Mouse (Mus musculus): Measurements from ENCODE around the gene Pde3a.

Gene Pde3a

GRCm38 (mm10) chr6:141248691-141249584 is at the start of gene Pde3a:
Gene Pde3a (plus strand): TSS chr6:141249269.
- no peak for DNase-seq (ENCODE audit: low spot score)

DNA sequence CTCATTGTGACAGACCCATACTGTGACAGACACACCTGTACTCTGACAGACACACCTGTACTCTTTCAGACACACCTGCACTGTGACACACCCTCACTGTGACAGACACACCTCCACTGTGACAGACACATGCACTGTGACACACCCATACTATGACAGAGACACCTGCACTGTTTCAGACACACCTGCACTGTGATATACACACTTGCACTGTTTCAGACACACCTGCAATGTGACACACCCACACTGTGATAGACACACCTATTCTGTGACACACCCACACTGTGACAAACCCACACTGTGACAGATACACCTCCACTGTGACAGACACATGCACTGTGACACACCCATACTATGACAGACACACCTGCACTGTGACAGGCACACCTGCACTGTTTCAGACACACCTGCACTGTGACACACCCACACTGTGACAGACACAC is 48.9 kb upstream of the Pde3a start:
- no peak for DNase-seq (ENCODE audit: low spot score)

GRCm38 (mm10) chr6:141207531-141207930 is 41.5 kb upstream of the Pde3a start:
- no peak for DNase-seq (ENCODE audit: low spot score)

DNA sequence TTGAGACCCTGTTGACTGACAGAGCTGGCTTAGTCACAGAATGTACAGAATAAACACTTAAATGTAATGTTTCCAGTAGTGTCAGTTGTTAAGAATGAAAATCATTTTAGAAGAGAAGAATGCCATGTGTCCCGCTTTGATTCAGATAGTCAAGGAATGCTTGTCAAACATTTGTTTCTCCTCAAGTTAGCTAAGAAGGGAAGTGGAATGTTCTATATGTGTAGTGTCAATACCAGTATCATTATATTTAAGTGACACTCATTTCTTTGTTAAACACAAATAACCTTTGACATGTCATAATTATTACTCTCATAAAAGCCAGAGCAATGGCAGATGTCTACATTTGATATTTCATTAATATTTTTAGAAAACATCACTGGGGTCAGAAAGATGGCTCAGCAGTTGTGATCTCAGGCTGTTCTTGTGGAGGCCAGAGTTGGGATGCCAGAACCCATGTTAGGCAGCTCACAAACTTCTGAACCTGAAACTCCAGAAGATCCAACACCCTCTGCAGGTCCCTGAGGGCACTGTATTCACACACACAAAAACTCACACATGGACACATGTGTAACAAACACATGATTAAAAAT is 40.7 kb upstream of the Pde3a start:
- no peak for DNase-seq (ENCODE audit: low spot score)

DNA sequence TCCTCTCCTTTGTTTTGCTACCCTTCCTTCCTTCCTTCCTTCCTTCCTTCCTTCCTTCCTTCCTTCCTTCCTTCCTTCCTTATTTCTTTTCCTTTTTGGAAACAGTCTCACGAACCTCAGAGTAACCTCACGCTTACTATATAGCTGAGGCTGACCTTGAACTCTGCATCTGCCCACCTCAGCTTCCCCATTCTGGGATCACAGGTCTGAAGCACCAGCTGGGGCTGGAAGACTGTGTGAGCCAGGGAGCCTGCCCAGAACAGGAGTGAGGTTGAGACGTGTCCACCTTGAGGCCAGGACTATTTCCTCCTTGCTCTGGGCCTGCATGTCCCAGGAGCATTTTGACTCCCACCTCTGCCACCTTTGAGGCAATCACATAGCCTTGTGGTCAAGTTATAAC is 39.0 kb upstream of the Pde3a start:
- DNase-seq (ENCODE audit: low spot score), result no peak

GRCm38 (mm10) chr6:141221081-141221480 is 28.0 kb upstream of the Pde3a start:
- no peak for DNase-seq (ENCODE audit: low spot score)

GRCm38 (mm10) chr6:141226851-141227657 is 22.0 kb upstream of the Pde3a start:
- DNase-seq (ENCODE audit: low spot score), result no peak

DNA sequence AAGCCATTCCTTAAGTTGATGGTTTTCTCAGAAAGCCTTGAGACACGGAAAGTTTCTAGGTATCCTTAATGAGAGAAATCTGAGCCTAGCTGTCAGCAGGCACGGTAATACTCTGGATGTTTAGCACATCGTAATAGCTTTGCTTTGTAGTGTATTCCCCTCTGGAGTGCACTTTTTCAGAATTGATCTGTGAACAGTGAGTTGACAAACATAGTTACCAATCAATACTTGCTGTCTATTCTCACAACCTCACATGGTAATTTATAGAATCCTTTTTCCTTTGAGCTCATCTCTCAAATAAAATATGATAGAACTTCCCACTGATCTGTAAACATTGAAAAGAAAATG is 21.4 kb upstream of the Pde3a start:
- no peak for DNase-seq (ENCODE audit: low spot score)

DNA sequence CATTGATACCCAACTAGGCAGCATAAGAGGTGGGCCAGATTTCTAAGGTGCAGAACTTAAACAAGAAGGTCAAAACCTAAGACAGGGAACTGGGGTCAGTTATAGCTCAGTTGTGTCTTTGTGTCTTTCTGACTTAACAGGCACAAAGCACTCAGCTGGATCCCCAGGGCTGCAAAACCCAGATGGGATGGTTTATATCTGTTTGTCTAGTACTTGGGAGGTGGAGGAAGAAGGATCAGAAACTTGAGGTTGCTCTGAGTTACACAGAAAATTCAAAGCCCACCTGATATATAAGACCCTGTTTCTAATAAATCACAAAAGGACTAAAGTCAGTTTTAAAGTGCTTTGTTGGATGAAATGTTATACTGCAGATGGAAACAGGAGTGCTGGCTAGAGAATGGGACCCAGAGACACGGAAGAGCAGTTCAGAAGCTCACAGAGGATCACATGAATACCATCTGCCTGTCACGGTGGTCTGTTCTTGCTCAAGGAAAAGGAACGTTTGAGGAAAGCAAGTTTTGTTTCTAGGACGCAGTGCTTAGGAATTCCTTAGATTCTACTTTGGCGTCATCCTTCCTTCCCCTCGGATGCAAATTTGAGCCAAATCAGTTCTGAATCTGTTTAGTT is 16.2 kb upstream of the Pde3a start:
- no peak for DNase-seq (ENCODE audit: low spot score)

- no peak for DNase-seq (ENCODE audit: low spot score)
Measured at GRCm38 (mm10) chr6:141241809-141242208, 7.3 kb upstream of the Pde3a start.

DNA sequence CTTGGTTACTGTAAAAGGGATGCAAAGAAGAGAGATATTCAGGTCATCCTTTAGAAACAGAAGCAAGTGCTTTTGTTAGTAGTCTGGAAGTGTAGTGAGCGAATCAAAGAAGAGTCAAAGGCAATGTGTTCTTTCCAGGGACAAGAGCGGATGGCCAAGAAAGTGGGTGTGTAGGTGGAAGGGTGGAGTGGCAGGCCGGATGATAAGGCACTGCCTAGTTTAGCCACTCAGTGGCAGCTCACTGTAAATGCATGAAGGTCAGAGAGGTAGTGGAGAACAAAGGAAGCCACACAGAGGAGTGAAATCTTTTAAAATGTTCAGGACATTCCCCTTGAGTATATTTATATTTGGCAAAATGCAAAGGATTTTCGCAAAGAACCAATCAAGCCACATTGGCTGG is 4.0 kb upstream of the Pde3a start:
- DNase-seq (ENCODE audit: low spot score), result peak; percentile 26

GRCm38 (mm10) chr6:141246391-141246790 is 2.7 kb upstream of the Pde3a start:
- no peak for DNase-seq (ENCODE audit: low spot score)

DNA sequence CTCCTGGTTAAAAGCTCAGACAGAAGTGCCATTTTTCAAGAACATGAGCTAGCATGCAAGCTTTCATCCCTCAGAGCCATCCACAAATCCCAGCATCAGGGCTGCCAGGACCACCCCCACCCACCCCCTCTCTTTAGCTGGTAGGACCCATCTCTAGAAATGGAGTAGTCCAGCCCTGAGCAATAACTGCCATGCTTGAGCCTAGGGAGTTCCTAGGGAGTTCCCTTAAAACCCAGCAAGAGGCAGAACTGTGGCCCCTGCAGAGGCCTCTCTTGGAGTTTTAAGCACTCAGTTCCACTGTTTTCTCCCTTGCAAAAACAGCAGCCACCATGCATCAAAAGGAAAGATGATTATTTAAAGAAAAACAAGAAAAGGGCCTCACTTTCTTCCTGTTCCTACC is 988 bp upstream of the Pde3a start:
- no peak for DNase-seq (ENCODE audit: low spot score)

DNA sequence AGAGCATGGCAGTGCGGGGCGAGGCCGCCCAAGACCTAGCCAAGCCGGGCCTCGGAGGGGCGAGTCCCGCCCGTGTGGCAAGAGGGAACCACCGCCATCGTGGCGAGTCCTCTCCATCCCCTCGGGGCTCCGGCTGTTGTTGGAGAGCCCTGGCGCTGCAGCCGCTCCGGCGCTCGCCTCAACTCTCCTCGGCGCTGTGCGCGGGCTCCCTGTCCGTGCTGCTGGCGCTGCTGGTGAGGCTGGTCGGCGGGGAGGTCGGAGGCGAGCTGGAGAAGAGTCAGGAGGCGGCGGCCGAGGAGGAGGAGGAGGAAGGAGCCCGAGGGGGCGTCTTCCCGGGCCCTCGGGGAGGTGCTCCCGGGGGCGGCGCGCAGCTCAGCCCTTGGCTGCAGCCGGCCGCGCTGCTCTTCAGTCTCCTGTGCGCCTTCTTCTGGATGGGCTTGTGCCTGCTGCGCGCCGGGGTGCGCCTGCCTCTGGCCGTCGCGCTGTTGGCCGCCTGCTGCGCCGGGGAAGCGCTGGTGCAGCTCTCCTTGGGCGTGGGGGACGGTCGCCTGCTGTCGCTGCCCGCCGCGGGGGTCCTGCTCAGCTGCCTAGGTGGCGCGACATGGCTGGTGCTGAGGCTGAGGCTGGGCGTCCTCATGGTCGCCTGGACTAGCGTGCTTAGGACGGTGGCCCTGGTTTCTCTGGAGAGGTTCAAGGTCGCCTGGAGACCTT is 671 bp downstream of the Pde3a start:
- DNase-seq (ENCODE audit: low spot score), result peak; percentile 75

GRCm38 (mm10) chr6:141250296-141250629 is 1.2 kb downstream of the Pde3a start:
- DNase-seq (ENCODE audit: low spot score), result no peak

- no peak for DNase-seq (ENCODE audit: low spot score)
Measured at GRCm38 (mm10) chr6:141250984-141251383, 1.9 kb downstream of the Pde3a start.

- no peak for DNase-seq (ENCODE audit: low spot score)
Measured at GRCm38 (mm10) chr6:141252520-141252919, 3.5 kb downstream of the Pde3a start.

- no peak for DNase-seq (ENCODE audit: low spot score)
Measured at GRCm38 (mm10) chr6:141254956-141255355, 5.9 kb downstream of the Pde3a start.

DNA sequence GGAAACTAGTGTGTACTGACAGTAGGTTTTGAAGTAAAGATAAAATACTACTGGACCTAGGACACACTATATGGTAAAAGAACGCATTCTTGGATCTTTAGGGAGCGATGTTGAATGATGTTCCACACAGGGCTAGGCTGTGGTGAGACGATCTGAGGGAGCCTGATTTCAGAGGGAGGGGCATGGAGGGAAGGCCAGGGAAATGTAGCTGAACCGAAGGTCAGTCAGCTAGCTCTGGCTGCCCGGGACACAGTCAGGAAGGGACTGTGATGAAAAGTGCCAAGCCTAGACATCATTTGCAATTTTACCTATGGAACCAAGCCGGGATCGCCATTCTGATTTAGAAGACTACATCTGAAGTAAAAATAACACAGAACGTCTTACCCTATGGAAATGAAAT is 7.8 kb downstream of the Pde3a start:
- DNase-seq (ENCODE audit: low spot score), result no peak

DNA sequence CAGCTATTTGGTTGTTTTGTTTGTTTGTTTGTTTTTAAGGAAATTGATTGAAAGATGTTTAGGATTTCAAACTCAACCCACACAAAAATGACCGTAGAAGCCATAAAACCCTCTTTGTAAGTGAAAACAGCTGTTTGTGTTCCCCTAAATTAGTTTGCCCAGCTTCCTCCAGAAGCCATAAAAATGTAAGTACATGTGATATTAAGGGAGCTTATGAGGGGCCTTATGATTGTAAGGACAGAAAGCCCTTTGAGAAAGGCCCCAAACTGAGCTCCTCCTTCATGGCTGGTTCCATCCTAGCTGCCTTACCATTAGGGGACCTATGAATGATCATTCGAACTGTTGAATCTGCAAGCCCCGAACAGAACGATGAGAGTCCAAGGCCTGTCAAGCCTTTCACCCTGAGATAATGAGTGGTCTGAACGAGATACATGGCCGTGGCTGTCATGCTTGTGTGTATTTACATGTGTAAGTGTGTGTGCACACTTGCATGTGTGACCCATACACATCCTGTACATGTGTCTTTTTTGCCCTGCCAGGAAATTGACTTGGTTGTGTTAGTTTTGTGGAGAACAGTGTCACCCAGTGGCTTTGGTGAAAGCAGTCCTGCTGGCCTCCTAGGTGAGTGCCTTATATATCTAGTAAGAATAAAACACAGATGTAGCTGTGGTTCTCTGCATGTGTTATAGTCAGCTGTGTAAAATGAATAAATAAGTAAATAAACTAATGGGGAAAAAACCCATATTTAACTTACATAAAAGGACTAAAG is 8.5 kb downstream of the Pde3a start:
- no peak for DNase-seq (ENCODE audit: low spot score)

DNA sequence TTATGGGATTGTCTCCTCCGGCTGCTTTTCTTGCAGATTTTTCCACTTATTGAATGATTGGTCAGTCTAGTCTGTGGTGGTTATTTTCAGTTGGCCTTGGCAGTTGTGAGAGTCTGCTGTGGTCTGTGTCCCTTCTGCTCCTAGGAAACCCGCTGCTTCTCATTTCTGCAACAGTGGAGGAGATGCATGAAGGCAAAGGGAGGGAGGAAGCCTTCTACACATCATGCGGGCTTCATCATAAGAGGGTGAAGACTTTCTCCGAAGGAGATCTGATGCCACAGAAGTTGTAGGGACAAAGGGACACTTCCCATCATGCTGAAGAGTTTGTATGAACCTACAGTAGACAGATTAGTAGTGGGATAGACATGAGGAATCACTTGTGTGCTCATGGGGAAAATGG is 16.2 kb downstream of the Pde3a start:
- no peak for DNase-seq (ENCODE audit: low spot score)
